Mouse (Mus musculus) bone marrow macrophage, adult 2 months (primary cell): ENCODE data around the gene Eml6.

Source experiments
- CTCF ChIP-seq: IDR thresholded peaks from 2 replicates; pipeline ENCODE4 v1.5.1; 2012; ENCODE audit warnings: low read depth, mild to moderate bottlenecking, low read length, moderate library complexity
- POLR2A ChIP-seq: IDR thresholded peaks from 2 replicates; pipeline ENCODE4 v1.6.1; 2012; ENCODE audit warnings: mild to moderate bottlenecking, low read depth, low read length, borderline replicate concordance

DNA sequence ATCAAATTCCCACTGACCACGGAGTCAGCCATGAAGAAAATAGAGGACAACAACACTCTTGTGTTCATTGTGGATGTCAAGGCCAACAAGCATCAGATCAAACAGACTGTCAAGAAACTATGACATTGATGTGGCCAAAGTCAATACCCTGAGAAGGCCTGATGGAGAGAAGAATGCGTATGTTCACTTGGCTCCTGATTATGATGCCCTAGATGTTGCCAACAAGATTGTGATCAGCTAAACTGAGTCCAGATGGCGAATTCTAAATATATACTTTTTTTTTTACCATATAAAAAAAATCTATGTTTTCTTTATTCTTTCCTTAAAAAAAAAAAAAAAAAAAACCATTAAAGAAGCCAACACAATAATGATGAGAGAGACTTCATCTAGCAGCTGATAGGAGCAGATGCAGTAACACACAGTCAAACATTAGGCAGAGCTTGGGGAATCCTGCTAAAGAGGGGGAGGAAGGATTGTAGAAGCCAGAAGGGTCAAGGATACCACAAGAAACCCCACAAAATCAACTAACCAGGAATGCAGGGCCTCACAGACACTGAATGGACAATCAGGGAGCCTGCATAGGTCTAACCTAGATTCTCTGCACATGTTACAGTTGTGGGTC, 185.1 kb downstream of the Eml6 start:
- no peak for TF ChIP-seq CTCF
- no peak for TF ChIP-seq POLR2A
